Mouse (Mus musculus): Measurements from ENCODE around the gene Zfp710.

DNA sequence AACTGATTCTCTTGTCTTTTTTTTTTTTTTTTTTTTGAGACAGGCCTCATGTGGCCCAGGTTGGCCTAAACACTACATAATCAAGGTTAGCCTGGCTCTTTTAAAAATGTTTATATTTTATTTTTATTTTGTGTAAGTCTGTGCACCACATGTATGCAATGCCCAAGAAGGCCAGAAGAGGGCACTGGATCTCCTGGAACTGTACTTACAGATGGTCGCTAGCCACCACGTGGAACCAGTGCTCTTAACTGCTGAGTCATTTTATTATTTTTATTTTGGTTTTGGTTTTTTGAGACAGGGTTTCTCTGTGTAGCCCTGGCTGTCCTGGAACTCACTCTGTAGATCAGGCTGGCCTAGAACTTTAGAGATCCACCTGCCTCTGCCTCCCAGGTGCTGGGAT, 13.1 kb upstream of the Zfp710 start:
- peak; percentile 52; the same call in 1 of the 2 replicates for TF ChIP-seq CTCF (IDR thresholded peaks at IDR 0.05; ENCODE audit: low read depth, low read length)
- no peak for TF ChIP-seq POLR2A (IDR thresholded peaks at IDR 0.05; ENCODE audit: borderline replicate concordance, low read depth, low read length)

Measured in bone marrow macrophage, adult 2 months (primary cell).